13 mouse cellular contexts compared by ENCODE assay signal in the genomic region with DNA sequence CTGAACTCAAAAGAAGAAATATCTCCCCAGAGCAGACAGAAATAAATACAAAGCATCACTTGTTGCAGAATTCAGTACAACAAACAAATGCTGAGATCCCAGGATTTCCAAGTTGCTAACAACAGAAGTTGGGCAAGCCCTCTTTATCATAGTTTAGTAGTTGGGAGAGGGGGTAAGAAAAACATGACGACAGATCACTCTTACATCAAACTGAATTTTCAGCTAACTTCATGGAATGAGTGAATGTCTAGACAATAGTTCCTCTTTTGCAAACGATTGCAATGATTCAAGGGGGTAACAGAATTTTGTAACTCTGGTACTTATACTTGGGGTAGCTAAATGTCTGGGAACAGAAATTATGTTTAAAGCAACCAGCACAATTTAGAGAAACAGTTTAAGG. TPM values are rescaled to one million over a fixed set of nuclear protein-coding genes. Genes with fewer than 3 reads are reported as not detected.
A peak's percentile ranks its signal among the peaks of the same experiment; 100 is the strongest.
DNase-seq lines count a peak whose midpoint lies in the region; ATAC-seq and TF ChIP-seq lines count a peak whose summit lies in the region.
"Had no signal": no experiment of that assay in that cellular context is flagged by ENCODE, and none has a peak within 500 bp of the region (broad histone marks: within the 10 kb centered on the region; RNA-seq: fewer than 3 reads in every experiment).

No protein-coding gene starts in this region.

- no peak for ATAC-seq in hindbrain, embryonic 11.5 days (ENCODE audit: low FRiP score)
- ATAC-seq in megakaryocyte progenitor cell, adult 5-6 weeks (replicated peaks; ENCODE audit: poor library complexity) = peak; percentile 24
- ATAC-seq in intestine, embryonic 15.5 days = no peak
- ATAC-seq: inflammation-experienced regulatory T-cells, adult 6 months had no signal

- H3K4me1 ChIP-seq in embryonic facial prominence, embryonic 10.5 days = peaks cover 41% of the 10 kb centered on the region
- peaks cover 3% of the 10 kb centered on the region; the same call in 1 of the 2 replicates for H3K4me1 ChIP-seq in hindbrain, embryonic 11.5 days (replicated peaks; ENCODE audit: control insufficient read depth, insufficient read depth, low read length)
- no peaks in the 10 kb centered on the region for H3K4me1 ChIP-seq in intestine, embryonic 15.5 days (replicated peaks)

- H3K27me3 ChIP-seq in embryonic facial prominence, embryonic 10.5 days (replicated peaks; ENCODE audit: low read depth, poor library complexity, severe bottlenecking) = peaks cover 18% of the 10 kb centered on the region
- H3K27me3 ChIP-seq in hindbrain, embryonic 11.5 days (ENCODE audit: control insufficient read depth, insufficient read depth, low read length) = peaks cover 3% of the 10 kb centered on the region; the same call in 1 of the 2 replicates
- H3K27me3 ChIP-seq in intestine, embryonic 15.5 days (replicated peaks) = peaks cover 7% of the 10 kb centered on the region; the same call in 1 of the 2 replicates

- H3K9me3 ChIP-seq in embryonic facial prominence, embryonic 10.5 days = no peaks in the 10 kb centered on the region
- no peaks in the 10 kb centered on the region for H3K9me3 ChIP-seq in hindbrain, embryonic 11.5 days (ENCODE audit: control insufficient read depth, low read length)
- no peaks in the 10 kb centered on the region for H3K9me3 ChIP-seq in intestine, embryonic 15.5 days
- H3K9me3 ChIP-seq: heart, embryonic 15.5 days; liver, embryonic 15.5 days had no signal

- 73% methylated on average over 2 of the region's 2 CpGs for WGBS in embryonic facial prominence, embryonic 10.5 days
- 68% methylated on average over 2 of the region's 2 CpGs for WGBS in hindbrain, embryonic 11.5 days
- WGBS in intestine, embryonic 15.5 days = 72% methylated on average over 2 of the region's 2 CpGs

- no peak for TF ChIP-seq CTCF in left cerebral cortex, adult 2 months (IDR thresholded peaks at IDR 0.05)

- H3K36me3 ChIP-seq in embryonic facial prominence, embryonic 10.5 days (replicated peaks) = no peaks in the 10 kb centered on the region
- H3K36me3 ChIP-seq in hindbrain, embryonic 11.5 days (ENCODE audit: control insufficient read depth, insufficient read depth, low read length) = no peaks in the 10 kb centered on the region
- no peaks in the 10 kb centered on the region for H3K36me3 ChIP-seq in intestine, embryonic 15.5 days
- H3K36me3 ChIP-seq: heart, embryonic 15.5 days; liver, embryonic 15.5 days had no signal

- H3K9ac ChIP-seq in hindbrain, embryonic 11.5 days (ENCODE audit: low read depth, low read length) = no peak overlapping the region
- H3K9ac ChIP-seq in intestine, embryonic 15.5 days = no peak overlapping the region
- H3K9ac ChIP-seq: liver, embryonic 15.5 days had no signal

- DNase-seq in 416B (ENCODE audit: low read depth) = peak; percentile 71
- DNase-seq in embryonic facial prominence, embryonic 10.5 days (ENCODE audit: low spot score) = no peak
- no peak for DNase-seq in hindbrain, embryonic 11.5 days (ENCODE audit: low spot score)
- no peak for DNase-seq in right cerebral cortex, postnatal 4 days
- DNase-seq in thymus, postnatal 4 days = no peak
- DNase-seq in left cerebral cortex, adult 2 months (ENCODE audit: extremely low spot score in 1 of 2, low spot score in 2 of 2) = no peak
- DNase-seq: cerebellum, adult 9-10 months had no signal

- peak overlapping the region; percentile 92; the same call in 1 of the 2 replicates for H3K4me2 ChIP-seq in hindbrain, embryonic 11.5 days (replicated peaks; ENCODE audit: low read depth, low read length)
- no peak overlapping the region for H3K4me2 ChIP-seq in intestine, embryonic 15.5 days (replicated peaks)

- peak overlapping the region; percentile 76; the same call in 1 of the 2 replicates for H3K4me3 ChIP-seq in embryonic facial prominence, embryonic 10.5 days
- no peak overlapping the region for H3K4me3 ChIP-seq in hindbrain, embryonic 11.5 days (ENCODE audit: low read depth, low read length)
- H3K4me3 ChIP-seq in intestine, embryonic 15.5 days (replicated peaks) = no peak overlapping the region
- no peak overlapping the region for H3K4me3 ChIP-seq in left cerebral cortex, adult 2 months

- intact Hi-C loops in left cerebral cortex, adult 2 months (cut with DNase I) = no loop called here

- no peak overlapping the region for H3K27ac ChIP-seq in embryonic facial prominence, embryonic 10.5 days (replicated peaks)
- no peak overlapping the region for H3K27ac ChIP-seq in hindbrain, embryonic 11.5 days (ENCODE audit: low read depth, low read length)
- no peak overlapping the region for H3K27ac ChIP-seq in intestine, embryonic 15.5 days
- no peak overlapping the region for H3K27ac ChIP-seq in left cerebral cortex, adult 2 months
- H3K27ac ChIP-seq: heart, embryonic 15.5 days; liver, embryonic 15.5 days; stomach, postnatal 0 days had no signal

RNA-seq across cellular contexts. Expression of a gene that starts 1.2 kb away (rescaled TPM):
- 2.1 and 2.3 TPM in 2 replicates for polyA plus RNA-seq in embryonic facial prominence, embryonic 10.5 days (2016; fragmentation: Nextera tagmentation; extraction: Ambion mirVana)
- polyA plus RNA-seq in hindbrain, embryonic 11.5 days (2014; fragmentation: Nextera tagmentation; extraction: Ambion mirVana) = 4.6 and 4.7 TPM in 2 replicates
- 11.6 and 11.9 TPM in 2 replicates for total RNA-seq in megakaryocyte progenitor cell, adult 5-6 weeks (2015)
- total RNA-seq in megakaryocyte progenitor cell, adult 5-6 weeks (2017) = 2.3 and 5.4 TPM in 2 replicates
- polyA plus RNA-seq in intestine, embryonic 15.5 days (2015; fragmentation: Nextera tagmentation; extraction: Ambion mirVana) = 0.96 and 1.2 TPM in 2 replicates
- 10 to 100 TPM; 34.9 to 35.3 TPM for total RNA-seq in left cerebral cortex, adult 2 months (2021)
